Mouse (Mus musculus): ENCODE results near the gene Wwc1.

Wwc1 gene

GRCm38 (mm10) chr11:35973135-35973534 lies 7.2 kb downstream of the Wwc1 start:
- DNase-seq (ENCODE audit: low spot score in 2 of 2), result no peak

GRCm38 (mm10) chr11:35972270-35972931 lies 7.9 kb downstream of the Wwc1 start:
- DNase-seq (ENCODE audit: low spot score in 2 of 2), result no peak

DNA sequence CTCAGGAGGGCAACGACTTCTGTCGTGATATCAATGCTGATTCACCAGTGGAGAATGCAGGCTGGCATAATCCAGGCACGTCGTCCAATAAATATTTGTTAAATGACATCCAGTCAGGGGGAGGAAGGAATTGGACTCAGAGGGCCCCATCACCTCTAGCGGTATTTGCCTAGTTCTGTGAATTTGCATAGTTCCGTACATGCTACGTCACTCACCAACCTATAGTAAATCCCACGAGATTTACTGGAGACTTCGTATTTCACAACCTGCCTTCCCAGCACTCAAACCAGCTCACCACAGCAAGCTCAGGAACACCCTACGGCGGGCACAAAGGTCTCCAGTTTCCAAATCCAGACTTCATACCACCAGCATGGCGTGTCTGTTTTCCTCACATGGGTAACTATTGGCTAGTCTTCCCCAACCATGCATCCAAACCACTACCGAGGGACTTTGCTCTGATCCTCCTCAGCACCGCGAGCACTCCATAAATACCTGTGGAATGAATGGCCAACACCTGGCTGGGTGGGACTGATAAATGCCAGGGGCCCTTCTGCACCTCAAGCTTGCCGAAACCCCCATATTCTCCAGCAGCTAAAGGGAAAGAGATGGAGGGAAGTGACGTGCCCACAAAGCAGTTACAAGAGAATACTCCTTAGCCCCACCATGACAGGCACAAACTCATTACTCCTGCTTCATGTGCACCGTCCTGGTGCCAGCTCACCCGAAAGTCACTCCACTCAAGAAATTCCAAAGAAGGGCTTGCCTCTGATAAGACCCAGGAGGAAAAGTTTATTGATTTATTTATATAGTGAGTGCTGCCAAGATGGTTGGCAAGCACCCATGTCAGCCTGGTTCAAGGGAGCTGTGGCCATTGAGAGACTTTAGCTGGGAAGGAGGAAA lies 9.3 kb downstream of the Wwc1 start:
- no peak for DNase-seq (ENCODE audit: low spot score in 2 of 2)

- no peak for DNase-seq (ENCODE audit: low spot score in 2 of 2)
These were observed 12.0 kb downstream of the Wwc1 start for GRCm38 (mm10) chr11:35968291-35968690.

DNA sequence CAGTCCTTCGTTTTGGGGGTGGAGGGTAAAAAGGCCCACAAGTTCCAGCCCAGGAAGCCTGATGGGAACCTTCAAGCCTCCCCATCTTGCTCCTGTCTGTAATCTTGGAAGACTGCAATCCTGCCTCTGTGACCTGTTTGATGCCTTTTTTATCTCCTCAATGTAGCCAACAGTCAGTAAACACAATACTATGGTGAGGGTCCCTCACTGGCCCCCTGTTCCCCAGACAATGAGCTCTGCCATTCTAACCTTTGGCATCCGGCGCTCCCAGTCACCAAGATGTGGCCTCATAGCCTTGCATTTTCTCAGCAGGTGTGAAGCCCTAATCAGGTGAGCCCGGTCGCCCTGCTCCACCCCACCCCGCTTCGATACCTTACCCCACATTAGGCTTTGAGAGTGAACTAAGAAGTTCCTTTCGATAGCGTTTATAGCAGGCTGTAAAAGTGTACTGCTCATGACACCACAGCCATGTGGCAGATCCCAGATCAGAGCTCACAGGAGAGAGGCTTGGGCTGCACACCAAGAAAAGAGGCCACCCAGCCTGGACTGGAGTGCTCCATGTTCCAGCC lies 16.3 kb downstream of the Wwc1 start:
- DNase-seq (ENCODE audit: low spot score in 2 of 2), result no peak

GRCm38 (mm10) chr11:35963554-35963953 lies 16.8 kb downstream of the Wwc1 start:
- no peak for DNase-seq (ENCODE audit: low spot score in 2 of 2)

- no peak for DNase-seq (ENCODE audit: low spot score in 2 of 2)
These were observed 17.9 kb downstream of the Wwc1 start for GRCm38 (mm10) chr11:35962431-35962830.

DNA sequence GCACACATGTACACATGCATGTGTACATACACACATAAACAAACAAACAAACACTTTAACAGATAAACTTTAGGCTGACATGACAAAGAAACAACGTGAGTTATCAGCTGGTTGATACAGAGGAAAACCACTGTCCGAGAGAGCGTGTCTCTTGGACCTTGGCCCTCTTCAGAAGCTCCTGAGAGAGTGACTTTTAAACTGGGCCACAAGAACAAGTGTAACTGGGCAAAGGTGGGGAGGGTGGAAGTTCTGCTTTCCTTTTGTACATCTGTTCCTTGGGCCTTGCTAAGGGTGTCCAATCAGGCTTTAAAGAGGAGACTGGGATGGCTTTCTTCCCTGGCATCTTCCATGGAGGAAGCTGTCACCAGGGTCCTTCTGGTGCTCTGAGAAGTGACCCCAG lies 21.1 kb downstream of the Wwc1 start:
- no peak for DNase-seq (ENCODE audit: low spot score in 2 of 2)

- DNase-seq (ENCODE audit: low spot score in 2 of 2), result no peak
These were observed 24.8 kb downstream of the Wwc1 start for GRCm38 (mm10) chr11:35955572-35955971.

DNA sequence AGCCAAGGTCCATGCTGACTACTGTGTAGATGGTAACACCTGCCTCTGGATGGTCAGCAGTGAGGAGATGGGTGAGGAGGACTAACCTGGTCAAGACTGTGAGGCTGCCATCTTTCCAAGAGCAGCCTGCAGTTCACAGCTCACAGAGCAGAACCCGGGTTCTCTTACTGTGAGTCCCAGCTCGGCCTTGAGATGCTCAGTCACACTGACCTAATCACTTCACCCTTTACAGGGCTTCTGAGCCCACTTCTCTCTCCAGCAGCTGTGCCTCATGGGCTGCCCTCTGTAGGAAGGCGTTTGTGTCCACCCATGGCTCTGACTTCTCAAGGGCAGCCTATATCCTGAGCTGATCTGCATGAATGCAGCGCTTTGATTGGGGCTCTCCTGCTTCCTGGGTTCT lies 27.1 kb downstream of the Wwc1 start:
- DNase-seq (ENCODE audit: low spot score in 2 of 2), result no peak

- no peak for DNase-seq (ENCODE audit: low spot score in 2 of 2)
These were observed 28.6 kb downstream of the Wwc1 start for GRCm38 (mm10) chr11:35951727-35952065.

GRCm38 (mm10) chr11:35951058-35951726 lies 29.1 kb downstream of the Wwc1 start:
- DNase-seq (ENCODE audit: low spot score in 2 of 2), result no peak

DNA sequence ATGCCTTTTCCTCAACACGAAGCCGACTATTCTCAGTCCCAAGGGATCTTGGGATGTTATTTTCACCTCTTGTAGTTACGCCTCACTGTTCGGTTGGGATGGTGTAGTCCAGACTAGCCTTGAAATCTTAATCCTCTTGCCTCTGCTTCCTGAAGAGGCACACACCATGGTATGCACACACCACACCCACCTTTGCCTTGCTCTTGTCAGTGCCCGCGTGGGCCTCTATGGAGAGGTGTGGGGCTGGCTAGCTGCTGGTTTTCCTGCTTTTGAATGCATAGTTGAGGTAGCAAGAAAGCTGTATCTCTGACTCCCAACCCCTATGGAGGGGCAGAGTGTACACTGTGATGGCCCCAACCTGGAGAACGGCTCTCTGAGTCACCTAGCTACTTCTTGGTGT lies 29.9 kb downstream of the Wwc1 start:
- DNase-seq (ENCODE audit: low spot score in 2 of 2), result no peak

- DNase-seq (ENCODE audit: low spot score in 2 of 2), result no peak
These were observed 30.3 kb downstream of the Wwc1 start for GRCm38 (mm10) chr11:35950011-35950410.

- no peak for DNase-seq (ENCODE audit: low spot score in 2 of 2)
These were observed 31.9 kb downstream of the Wwc1 start for GRCm38 (mm10) chr11:35948457-35948881.

DNA sequence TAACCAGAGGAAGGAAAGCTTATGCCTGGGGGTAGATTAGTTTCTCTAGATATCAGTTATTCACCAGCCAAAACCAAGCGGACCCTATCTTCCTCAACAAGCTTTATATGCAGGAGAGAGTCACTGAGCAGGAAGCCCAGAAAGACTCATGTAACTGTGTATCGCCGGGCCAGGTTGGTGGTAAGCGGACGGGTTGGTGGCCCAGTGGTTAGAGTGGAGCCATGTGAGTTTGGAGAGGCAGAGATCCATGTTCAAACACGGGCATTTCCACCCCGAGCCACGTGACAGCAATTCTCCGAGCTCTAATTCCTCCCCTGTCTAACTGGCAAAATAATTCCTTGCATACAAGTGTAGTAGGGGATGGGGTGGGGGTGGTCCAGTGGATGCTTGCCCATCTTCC lies 32.4 kb downstream of the Wwc1 start:
- DNase-seq (ENCODE audit: low spot score in 2 of 2), result no peak

DNA sequence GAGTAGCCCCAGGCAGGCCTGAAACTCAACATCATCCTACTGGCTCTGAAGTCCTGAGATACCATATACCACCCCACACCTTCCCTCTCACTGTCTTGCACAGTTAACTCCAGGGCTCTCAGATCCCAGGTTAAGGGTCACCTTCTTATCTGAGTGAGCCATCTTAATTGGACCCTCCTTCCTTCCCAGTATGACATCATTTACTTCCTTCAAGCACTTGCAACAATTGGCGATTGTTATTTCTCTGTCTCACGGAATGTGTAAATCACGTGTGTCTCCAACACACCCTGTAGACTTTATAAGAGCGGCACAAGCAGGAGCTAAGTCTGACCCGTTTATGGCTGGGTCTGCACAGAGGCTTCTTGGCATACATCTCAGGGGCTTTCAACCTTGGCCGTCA lies 35.1 kb downstream of the Wwc1 start:
- no peak for DNase-seq (ENCODE audit: low spot score in 2 of 2)

DNA sequence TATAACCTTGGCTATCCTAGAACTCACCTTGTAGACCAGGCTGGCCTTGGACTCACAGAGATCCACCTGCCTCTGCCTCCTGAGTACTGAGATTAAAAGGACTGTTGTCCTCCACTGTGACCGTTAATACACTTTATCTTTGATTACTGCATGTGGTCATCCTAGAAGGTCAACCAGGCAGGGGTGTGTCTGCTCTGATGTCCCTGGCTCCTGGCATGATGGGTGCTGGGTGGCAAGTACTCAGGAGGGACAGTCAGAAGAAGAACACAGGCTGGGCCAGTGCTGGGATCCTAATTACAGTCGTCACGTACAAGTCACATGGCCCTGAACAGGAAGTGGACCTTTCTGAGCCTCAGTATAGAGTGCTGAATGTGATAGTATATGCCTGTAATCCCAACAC lies 38.7 kb downstream of the Wwc1 start:
- DNase-seq (ENCODE audit: low spot score in 2 of 2), result no peak

DNA sequence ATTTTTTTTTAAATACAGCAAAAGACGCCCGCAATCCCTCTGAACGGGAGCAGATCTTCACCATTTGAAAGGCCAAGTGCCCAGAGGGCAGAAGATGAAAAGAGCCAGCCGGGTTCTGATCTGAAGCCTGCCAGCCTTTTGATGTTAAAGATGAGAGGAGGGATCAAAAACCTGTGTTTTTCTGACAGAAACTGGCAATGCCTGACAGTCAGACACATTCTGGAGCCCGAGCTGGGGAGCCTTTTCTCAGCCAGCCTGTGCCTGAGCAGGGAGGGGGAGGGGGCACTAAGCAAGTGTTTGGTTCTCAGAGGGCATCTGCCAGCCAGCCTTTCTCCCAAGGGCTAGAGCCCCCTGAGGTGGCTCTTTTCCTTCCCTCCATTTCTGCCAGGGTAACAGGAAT lies 39.3 kb downstream of the Wwc1 start:
- DNase-seq (ENCODE audit: low spot score in 2 of 2), result no peak

DNA sequence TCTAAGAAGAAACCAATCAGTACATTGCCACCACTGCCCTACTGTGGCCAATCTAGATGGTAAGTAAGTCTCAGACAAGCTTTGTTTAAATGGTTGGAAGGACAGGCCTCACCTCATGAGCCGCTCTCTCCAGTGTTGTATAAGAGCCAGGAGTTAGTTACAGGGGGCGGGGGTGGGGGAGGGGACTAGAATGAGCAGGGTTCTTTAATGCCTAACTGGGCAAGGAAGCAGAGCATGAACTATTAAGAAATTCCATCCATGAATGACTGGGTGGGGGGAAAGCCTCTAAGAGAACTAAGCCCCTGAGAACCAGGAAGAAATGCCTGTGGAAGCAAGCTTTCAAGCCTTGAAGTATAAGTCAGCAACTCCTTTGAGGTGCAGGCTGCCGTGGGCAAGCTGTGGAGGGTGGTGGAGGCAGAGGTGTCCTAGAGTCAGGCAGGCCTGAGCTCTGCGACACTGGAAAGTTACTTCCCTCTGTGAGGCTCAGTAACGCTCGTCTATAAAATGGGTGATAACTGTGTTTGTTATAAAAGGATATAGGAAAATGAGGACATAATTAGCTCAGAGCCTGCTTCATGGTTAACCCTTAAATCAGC lies 41.4 kb downstream of the Wwc1 start:
- no peak for DNase-seq (ENCODE audit: low spot score in 2 of 2)

- no peak for DNase-seq (ENCODE audit: low spot score in 2 of 2)
These were observed 44.7 kb downstream of the Wwc1 start for GRCm38 (mm10) chr11:35935645-35936044.

DNA sequence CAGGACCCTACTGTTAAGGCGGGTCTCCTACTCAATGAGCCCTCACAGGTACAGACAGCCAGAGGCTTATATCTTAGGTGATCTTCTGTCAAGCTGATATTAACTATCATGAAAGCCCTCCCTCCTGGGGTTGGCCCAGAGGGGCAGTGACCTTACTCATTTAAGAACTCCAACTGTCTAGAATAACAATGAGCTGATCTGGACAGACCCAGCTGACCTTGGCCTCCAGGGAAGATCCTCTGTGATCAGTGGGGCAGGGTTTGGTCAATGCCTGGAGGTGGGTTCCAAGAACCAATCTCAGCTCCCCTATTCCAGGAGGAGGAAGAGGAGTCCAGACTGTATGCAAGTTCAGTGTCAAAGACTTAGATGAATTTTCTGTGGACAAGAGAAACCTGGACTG lies 45.2 kb downstream of the Wwc1 start:
- no peak for DNase-seq (ENCODE audit: low spot score in 2 of 2)

Data from spleen, postnatal 36 days (tissue).